Mouse (Mus musculus): ENCODE data around the gene Xpot. TPM values are rescaled to one million over a fixed set of nuclear protein-coding genes. Genes with fewer than 3 reads are reported as not detected.

Xpot gene
- polyA plus RNA-seq (2017; shearing (Covaris generic)) = 33.0 TPM

DNA sequence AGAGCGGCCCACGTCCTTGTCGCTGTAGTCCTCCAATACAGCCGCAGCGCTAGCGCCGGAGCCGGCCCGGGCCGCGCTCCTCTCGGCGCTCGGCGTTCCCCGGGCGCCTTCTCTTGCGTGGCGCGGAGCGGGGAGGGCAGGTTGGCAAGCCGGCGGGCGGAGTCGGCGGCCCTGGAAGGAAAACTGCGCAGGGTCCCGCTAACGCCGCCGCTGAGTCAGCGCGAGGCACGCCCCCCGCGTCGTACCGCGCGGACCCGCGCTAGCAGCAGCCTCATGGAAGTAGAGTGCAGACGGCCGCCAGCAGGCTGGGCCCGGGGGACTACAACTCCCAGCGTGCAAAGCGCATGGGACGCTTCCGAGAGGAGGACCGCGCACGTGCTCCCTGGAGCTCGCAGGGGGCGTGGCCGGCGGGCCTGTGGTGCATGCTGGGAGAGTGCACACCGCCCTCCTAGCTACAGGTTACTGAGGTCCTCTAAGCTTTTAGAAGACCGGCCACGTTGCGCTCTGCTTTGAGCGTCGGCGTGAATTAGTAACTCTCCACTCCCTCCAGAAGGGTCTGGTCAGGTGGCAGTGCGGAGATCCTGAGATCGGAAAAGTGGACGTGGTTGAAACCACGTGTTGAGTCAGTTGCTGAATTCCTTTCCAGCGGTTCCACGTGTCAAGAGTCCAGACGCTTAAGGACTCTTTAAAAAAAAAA, at the start of gene Xpot:
Gene Xpot (minus strand): TSS at position 147 of the 697 bp plus-strand sequence.

DNA sequence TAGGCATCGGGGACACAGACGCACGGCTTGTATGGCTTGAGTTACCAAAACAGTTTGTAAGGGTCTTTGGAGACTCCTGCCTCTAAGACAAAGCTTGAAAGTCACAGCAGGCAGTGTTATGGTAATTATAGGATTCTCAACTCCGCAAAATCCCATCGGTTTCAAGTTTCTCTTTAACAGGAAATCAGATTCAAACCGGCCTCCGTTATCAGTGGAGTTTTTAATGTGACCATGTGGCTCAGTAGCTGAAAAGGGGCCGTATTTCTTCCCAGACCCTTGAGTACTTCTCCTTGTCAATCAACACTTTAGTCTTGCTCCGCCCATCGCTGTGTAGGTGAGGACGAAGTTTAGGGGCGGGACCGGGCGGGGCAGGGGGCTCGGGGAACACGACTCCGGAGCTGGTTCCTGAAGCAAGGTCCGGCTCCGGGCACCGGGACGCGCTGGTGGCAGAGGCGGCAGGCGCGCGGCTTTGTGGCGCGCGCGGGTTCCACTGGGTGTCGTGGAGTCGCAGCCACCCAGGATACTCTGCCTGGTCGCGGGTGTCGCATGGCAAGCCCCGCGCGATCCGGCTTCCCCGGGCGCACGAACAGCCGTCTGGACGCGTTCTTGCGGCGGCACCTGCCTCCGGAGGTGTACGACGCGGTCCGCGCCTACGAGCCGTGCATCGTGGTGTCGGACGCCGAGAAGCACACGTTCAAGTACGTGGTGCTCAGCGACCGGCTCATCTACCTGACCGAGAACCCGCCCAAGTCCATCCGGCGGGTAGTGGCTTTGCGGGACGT, 15.3 kb upstream of the Xpot start, which contains the start of gene D930020B18Rik:
Gene D930020B18Rik (plus strand): TSS at position 317 of the 782 bp plus-strand sequence.

DNA sequence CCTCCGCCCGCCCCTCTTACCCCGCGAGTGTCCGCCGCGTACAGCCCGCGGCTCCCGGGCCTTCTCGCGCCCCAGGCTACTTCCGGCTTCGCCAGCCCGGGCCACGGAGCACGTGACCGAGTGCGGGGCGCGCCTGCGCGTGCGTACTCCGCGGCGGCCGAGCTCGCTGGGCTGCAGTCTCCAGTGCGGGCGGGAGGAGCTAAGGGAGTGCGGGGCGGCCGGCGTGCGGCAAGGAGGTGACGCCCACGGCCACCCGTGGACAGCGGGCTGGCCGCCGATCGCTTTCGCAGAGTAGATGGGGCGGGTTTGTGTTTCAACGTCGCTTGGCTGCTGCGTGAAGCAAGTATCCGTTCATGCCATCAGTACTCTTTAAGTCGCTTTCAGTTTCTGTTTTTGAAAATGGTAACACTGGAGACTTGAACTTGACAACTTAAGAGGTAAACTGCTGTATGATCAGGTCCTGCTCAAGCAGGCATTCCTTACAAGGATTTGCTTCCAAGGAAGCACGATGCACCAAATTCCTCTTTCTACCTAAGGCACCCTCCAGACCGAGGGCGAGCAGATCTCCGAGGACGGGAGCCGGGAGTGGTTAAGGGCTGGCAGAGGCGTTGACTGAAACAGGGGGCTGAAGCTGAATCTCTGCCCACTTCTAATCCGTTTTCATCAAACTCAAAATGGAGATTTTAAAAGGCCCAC, 39.3 kb downstream of the Xpot start, which contains the start of gene Tbk1:
Gene Tbk1 (minus strand): TSS at position 113 of the 696 bp plus-strand sequence.

Other genes with a start within 250 kb of the Xpot start
- 2.8 TPM for gene Rassf3, start 150.0 kb downstream of the Xpot start, polyA plus RNA-seq (2017; shearing (Covaris generic))
- 107 TPM for gene Tbk1, start 39.5 kb downstream of the Xpot start, polyA plus RNA-seq (2017; shearing (Covaris generic))
- 0.54 TPM for gene D930020B18Rik, start 15.3 kb upstream of the Xpot start, polyA plus RNA-seq (2017; shearing (Covaris generic))
- 3.1 TPM for gene BC048403, start 113.6 kb upstream of the Xpot start, polyA plus RNA-seq (2017; shearing (Covaris generic))